Mouse (Mus musculus): Measurements from ENCODE around the gene C87436.

DNA sequence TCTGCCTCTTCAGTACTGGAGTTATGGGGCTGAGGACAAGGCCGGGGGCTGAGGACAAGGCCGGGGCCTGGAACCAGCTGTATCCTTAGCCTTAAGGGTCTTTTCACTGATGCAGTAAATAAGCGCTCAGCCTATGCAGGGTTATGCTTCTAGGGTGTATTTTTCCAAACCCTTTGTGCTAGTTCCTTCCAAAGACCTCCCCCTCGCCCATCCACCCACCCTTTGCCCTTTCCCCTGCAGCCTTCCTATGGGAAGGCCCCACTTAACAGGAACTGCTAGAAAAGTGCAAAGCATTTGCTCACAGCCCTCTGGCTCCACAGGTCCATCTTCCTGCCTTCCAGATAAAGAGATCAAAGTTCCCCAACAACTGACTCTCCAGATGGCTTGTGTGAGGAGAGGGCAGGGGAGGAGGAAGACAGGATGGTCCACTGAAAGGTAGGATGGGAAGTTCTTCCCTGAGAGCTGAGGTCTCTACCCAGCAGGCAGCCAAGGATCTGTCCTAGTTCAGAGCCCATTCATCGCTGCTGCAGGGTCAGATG, 61.5 kb downstream of the C87436 start:
- TF ChIP-seq CTCF (IDR thresholded peaks at IDR 0.05; ENCODE audit: insufficient read depth, low read depth, low read length) (no peak), POLR2A (IDR thresholded peaks at IDR 0.05; ENCODE audit: insufficient read depth, low read depth, low read length) (no peak)
